Mouse (Mus musculus) liver, embryonic 11.5 days (tissue): ENCODE results near the gene Arid1b. TPM values are rescaled to one million over a fixed set of nuclear protein-coding genes. Genes with fewer than 3 reads are reported as not detected.
A peak's percentile ranks its signal among the peaks of the same experiment; 100 is the strongest.

ENCODE experiments used
- ATAC-seq: fragments of 200-750 bp; cut with Nextera tagmentation; replicated peaks from 2 replicates; pipeline ENCODE4 v1.8.0; 2017; ENCODE audit warnings: moderate number of reproducible peaks, mild to moderate bottlenecking, moderate TSS enrichment, moderate library complexity; ENCODE audit not compliant: low FRiP score
- DNase-seq: peaks from one replicate; pipeline ENCODE4 v3.0.0-alpha.2; 2017; ENCODE audit warnings: low spot score
- H3K27ac ChIP-seq: fragments of 300-500 bp; sonication (generic); 2 replicates; pipeline ENCODE4 v1.5.1; 2014; ENCODE audit warnings: mild to moderate bottlenecking, low read depth, low read length, control low read depth
- H3K27me3 ChIP-seq: fragments of 300-500 bp; sonication (generic); replicated peaks from 2 replicates; pipeline ENCODE4 v1.6.1; 2014; ENCODE audit warnings: low read length, mixed read lengths; ENCODE audit not compliant: control insufficient read depth, insufficient read depth
- H3K36me3 ChIP-seq: fragments of 300-500 bp; sonication (generic); 2 replicates; pipeline ENCODE4 v1.6.1; 2014; ENCODE audit warnings: mild to moderate bottlenecking, low read length, moderate library complexity, mixed read lengths; ENCODE audit not compliant: control insufficient read depth, insufficient read depth
- H3K4me1 ChIP-seq: fragments of 300-500 bp; sonication (generic); replicated peaks from 2 replicates; pipeline ENCODE4 v1.6.1; 2014; ENCODE audit warnings: low read length, mixed read lengths; ENCODE audit not compliant: control insufficient read depth, insufficient read depth
- H3K4me2 ChIP-seq: fragments of 300-500 bp; sonication (generic); 2 replicates; pipeline ENCODE4 v1.6.1; 2014; ENCODE audit warnings: mild to moderate bottlenecking, control low read depth, moderate library complexity
- H3K4me3 ChIP-seq: fragments of 300-500 bp; sonication (generic); 2 replicates; pipeline ENCODE4 v1.5.1; 2014; ENCODE audit warnings: low read depth, low read length, control low read depth
- H3K9ac ChIP-seq: fragments of 300-500 bp; sonication (generic); 2 replicates; pipeline ENCODE4 v1.6.1; 2014; ENCODE audit warnings: low read depth, low read length, control low read depth
- H3K9me3 ChIP-seq: fragments of 300-500 bp; sonication (generic); 2 replicates; pipeline ENCODE4 v1.6.1; 2016; ENCODE audit warnings: low read length, inconsistent platforms, mixed read lengths; ENCODE audit not compliant: control insufficient read depth
- WGBS: fragments of 180-500 bp; shearing (Covaris S2); extraction: QIAGEN DNeasy Blood & Tissue Kit; methylation state at CpG from one replicate; pipeline ENCODE4 v1.1.7; 2014; 5-methylcytosine and 5-hydroxymethylcytosine counted together
- polyA plus RNA-seq: library from polyadenylated mRNA; unstranded; fragments of >200 nt; fragmentation: Nextera tagmentation; extraction: Ambion mirVana; gene quantifications from 2 replicates; pipeline ENCODE4 v1.2.1, GENCODE M21; 2014

Gene Arid1b
- polyA plus RNA-seq: 8.1 and 9.1 TPM in 2 replicates

GRCm38 (mm10) chr17:4993840-4994503 lies at the start of gene Arid1b:
TSS of gene Arid1b (plus strand) at chr17:4994332.
- under 1% methylated on average over 57 of the region's 58 CpGs for WGBS
- ATAC-seq: peak; percentile 76

GRCm38 (mm10) chr17:4945311-4945751 lies 48.8 kb upstream of the Arid1b start:
- no peak for DNase-seq
- H3K4me2 ChIP-seq: no peak overlapping the region

More at GRCm38 (mm10) chr17:4993840-4994503, at the start of gene Arid1b:
- Histone ChIP-seq H3K4me3 (peak within 1 kb of the TSS; percentile 97), H3K4me1 (peaks cover 10% of the 10 kb centered on the region), H3K36me3 (no peaks in the 10 kb centered on the region), H3K9ac (peak within 1 kb of the TSS; percentile 99), H3K27ac (peak within 1 kb of the TSS; percentile 99), H3K4me2 (peak within 1 kb of the TSS; percentile 74), H3K9me3 (no peaks in the 10 kb centered on the region), H3K27me3 (no peaks in the 10 kb centered on the region)
- DNase-seq: peak; percentile 90

GRCm38 (mm10) chr17:4945871-4946331 lies 48.2 kb upstream of the Arid1b start:
- Histone ChIP-seq H3K4me3 (no peak overlapping the region), H3K27ac (no peak overlapping the region), H3K27me3 (no peaks in the 10 kb centered on the region), H3K9ac (no peak overlapping the region), H3K36me3 (no peaks in the 10 kb centered on the region), H3K4me2 (peak overlapping the region; percentile 16), H3K9me3 (no peaks in the 10 kb centered on the region), H3K4me1 (peaks cover 6% of the 10 kb centered on the region)
- 22% methylated on average over 11 of the region's 11 CpGs for WGBS
- ATAC-seq (no peak), DNase-seq (peak; percentile 48)

More at GRCm38 (mm10) chr17:4945311-4945751, 48.8 kb upstream of the Arid1b start:
- Histone ChIP-seq H3K4me3 (no peak overlapping the region), H3K4me1 (peaks cover 6% of the 10 kb centered on the region), H3K27ac (no peak overlapping the region), H3K27me3 (no peaks in the 10 kb centered on the region), H3K9me3 (no peaks in the 10 kb centered on the region), H3K36me3 (no peaks in the 10 kb centered on the region), H3K9ac (no peak overlapping the region)
- WGBS: 76% methylated on average over 6 of the region's 6 CpGs
- no peak for ATAC-seq

- ATAC-seq: no peak
- Histone ChIP-seq H3K4me2 (peak overlapping the region; percentile 19), H3K4me1 (peaks cover 6% of the 10 kb centered on the region), H3K27me3 (no peaks in the 10 kb centered on the region), H3K9ac (no peak overlapping the region), H3K36me3 (no peaks in the 10 kb centered on the region), H3K27ac (no peak overlapping the region), H3K4me3 (no peak overlapping the region), H3K9me3 (no peaks in the 10 kb centered on the region)
- no peak for DNase-seq
- WGBS: 29% methylated on average over 11 of the region's 12 CpGs
These were observed 47.6 kb upstream of the Arid1b start for GRCm38 (mm10) chr17:4946421-4946974.

- ATAC-seq (no peak), DNase-seq (no peak)
- Histone ChIP-seq H3K9me3 (no peaks in the 10 kb centered on the region), H3K27me3 (no peaks in the 10 kb centered on the region), H3K4me2 (peak overlapping the region; percentile 19), H3K36me3 (no peaks in the 10 kb centered on the region), H3K4me3 (no peak overlapping the region), H3K4me1 (peaks cover 6% of the 10 kb centered on the region), H3K9ac (no peak overlapping the region), H3K27ac (no peak overlapping the region)
- WGBS: 40% methylated on average over 3 of the region's 3 CpGs
These were observed 47.1 kb upstream of the Arid1b start for GRCm38 (mm10) chr17:4947013-4947412.

- no peak overlapping the region for H3K27ac ChIP-seq
- no peak for ATAC-seq
- no peaks in the 10 kb centered on the region for H3K27me3 ChIP-seq
- no peaks in the 10 kb centered on the region for H3K9me3 ChIP-seq
- H3K4me1 ChIP-seq: peaks cover 6% of the 10 kb centered on the region
- no peak overlapping the region for H3K4me2 ChIP-seq
- no peaks in the 10 kb centered on the region for H3K36me3 ChIP-seq
- DNase-seq: no peak
- H3K9ac ChIP-seq: no peak overlapping the region
- 50% methylated on average over 2 of the region's 2 CpGs for WGBS
- no peak overlapping the region for H3K4me3 ChIP-seq
These were observed 46.7 kb upstream of the Arid1b start for GRCm38 (mm10) chr17:4947439-4947838.

GRCm38 (mm10) chr17:4948501-4948900 lies 45.6 kb upstream of the Arid1b start:
- ATAC-seq: no peak
- H3K27ac ChIP-seq: no peak overlapping the region
- H3K9ac ChIP-seq: no peak overlapping the region
- H3K4me1 ChIP-seq: peaks cover 6% of the 10 kb centered on the region
- H3K27me3 ChIP-seq: no peaks in the 10 kb centered on the region
- H3K9me3 ChIP-seq: no peaks in the 10 kb centered on the region
- no peak overlapping the region for H3K4me3 ChIP-seq
- no peak overlapping the region for H3K4me2 ChIP-seq
- DNase-seq: no peak
- no peaks in the 10 kb centered on the region for H3K36me3 ChIP-seq
- 50% methylated on average over 3 of the region's 3 CpGs for WGBS

- 86% methylated on average over 4 of the region's 4 CpGs for WGBS
These were observed 39.7 kb upstream of the Arid1b start for GRCm38 (mm10) chr17:4954431-4954830.

More at GRCm38 (mm10) chr17:4954431-4954830, 39.7 kb upstream of the Arid1b start:
- H3K9me3 ChIP-seq: no peaks in the 10 kb centered on the region
- H3K4me3 ChIP-seq: no peak overlapping the region
- ATAC-seq (no peak), DNase-seq (no peak)
- no peaks in the 10 kb centered on the region for H3K27me3 ChIP-seq
- no peak overlapping the region for H3K27ac ChIP-seq
- no peaks in the 10 kb centered on the region for H3K4me1 ChIP-seq
- H3K9ac ChIP-seq: no peak overlapping the region
- no peak overlapping the region for H3K4me2 ChIP-seq
- no peaks in the 10 kb centered on the region for H3K36me3 ChIP-seq
